Mouse (Mus musculus) kidney, adult 9 months (tissue): Measurements from ENCODE around the gene Inpp5k.
"Not testable (repeated sequence)": the region's sequence is repeated elsewhere in the genome, so short reads cannot be mapped to it uniquely, and the experiment has no call there.

Experiments used
- DNase-seq: peaks from one replicate; pipeline ENCODE4 v3.0.0; 2022

Gene Inpp5k

DNA sequence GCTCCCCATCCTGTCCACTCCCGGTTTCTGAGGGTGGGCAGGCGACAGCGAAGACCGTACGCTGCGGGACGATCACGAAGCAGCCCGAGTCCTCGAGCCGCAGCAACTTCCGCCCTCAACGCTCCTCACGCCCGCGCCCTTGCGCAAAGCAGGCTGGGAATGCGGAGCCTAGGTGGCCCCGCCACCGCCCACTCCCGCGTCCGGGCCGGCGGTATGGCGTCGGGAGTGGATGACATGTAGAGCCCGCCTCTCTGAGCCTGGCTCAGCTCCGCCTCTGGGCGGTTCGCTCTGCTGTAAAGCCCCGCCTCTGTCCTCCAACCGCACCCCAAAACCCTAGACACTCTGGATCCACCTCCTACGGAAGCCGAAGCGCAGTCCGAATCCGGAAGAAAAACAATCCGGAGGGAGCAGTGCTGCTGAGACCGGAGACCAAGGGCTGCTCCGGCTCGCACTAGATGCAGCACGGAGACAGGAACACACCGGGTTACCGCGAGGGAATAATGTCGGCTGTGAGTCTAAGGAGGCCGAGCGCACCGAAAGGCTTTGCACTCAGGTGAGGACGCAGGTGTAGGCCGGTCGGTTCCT, at the start of gene Inpp5k:
Gene Inpp5k (plus strand): TSS at position 344 of the 585 bp plus-strand sequence.
- peak; percentile 99 for DNase-seq

DNA sequence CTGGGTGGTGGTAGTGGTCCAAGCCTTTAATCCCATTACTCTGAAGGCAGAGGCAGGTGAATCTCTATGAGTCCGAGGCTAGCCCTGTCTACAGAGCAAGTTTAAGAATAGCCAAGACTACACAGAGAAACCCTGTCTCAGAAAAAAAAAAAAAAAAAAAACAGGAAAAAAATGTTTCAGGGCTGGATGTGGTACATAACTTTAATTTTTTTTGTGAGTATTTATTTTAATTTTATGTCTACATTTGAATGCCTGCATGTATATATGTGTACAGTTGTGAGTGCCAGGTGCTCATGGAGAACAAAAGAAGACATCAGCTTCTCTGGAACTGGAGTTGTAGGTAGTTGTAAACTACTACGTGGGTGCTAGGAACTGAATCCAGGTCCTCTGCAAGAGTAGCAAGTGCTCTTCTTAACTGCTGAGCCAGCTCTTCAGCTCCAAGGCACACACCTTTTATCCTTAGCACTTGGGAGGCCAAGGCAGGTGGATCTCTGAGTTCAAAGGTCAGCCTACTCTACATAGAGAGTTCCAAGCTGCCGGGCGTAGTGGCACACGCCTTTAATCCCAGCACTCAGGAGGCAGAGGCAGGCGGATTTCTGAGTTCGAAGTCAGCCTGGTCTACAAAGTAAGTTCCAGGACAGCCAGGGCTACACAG, 49.2 kb upstream of the Inpp5k start:
- DNase-seq: no peak

DNA sequence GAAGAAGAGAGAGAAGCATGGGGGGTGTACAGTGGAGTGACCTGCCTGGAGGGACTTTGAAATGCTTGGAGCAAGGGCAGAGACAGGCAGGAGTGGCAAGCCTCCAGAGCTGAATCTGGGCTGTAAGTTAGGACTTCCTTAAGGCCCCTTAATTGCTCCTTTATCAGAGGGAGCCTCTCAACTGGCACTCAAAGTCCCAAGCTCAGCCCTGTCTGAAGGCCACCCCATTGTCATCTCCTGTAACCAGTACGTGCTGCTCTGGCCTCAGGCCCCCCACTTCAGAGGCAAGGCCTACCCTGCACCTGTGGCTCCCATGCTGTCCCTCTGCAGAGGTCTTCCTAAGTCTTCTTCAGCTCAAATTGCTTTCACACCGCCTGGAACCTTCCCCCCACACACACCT, 47.3 kb upstream of the Inpp5k start:
- DNase-seq: no peak

- no peak for DNase-seq
Observed at GRCm38 (mm10) chr11:75585061-75585460, 45.7 kb upstream of the Inpp5k start.

DNA sequence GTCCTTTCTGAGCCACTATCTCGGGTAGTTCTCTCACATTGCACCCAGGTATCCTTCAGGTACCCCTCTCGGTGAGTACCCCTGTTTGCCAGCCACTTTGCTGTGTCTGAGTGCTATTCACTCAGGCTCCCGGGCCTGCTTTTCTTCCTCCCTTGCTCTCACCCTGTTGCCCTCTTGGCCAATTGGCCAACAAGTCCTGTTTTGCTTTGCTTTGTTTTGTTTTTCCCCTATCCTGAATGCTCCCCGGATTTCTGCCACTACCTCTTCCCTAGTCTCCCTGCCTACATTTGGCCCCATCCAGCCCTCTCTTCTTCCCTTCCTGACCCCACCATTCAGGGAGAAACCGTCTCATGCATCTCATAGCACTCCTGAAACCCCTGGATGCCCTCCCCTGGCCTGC, 44.8 kb upstream of the Inpp5k start:
- no peak for DNase-seq

DNA sequence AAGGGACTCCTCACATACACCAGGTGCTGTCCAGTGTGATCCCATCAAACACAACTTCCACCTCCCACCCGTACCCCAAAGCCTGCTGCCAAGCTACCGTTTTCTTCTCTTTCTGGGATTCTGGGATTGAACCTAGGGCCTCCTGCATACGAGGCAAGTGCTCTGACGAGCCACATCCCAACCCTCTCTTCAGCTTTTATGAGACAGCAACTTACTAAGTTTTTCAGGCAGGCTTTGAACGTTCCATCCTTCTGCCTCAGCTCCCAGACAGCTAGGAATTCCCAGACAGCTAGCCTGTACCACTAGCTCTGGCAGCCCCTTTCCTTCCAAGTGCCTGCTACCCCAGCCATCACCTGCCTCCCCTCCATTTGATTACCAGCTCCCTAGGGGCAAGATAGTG, 43.8 kb upstream of the Inpp5k start:
- no peak for DNase-seq

DNA sequence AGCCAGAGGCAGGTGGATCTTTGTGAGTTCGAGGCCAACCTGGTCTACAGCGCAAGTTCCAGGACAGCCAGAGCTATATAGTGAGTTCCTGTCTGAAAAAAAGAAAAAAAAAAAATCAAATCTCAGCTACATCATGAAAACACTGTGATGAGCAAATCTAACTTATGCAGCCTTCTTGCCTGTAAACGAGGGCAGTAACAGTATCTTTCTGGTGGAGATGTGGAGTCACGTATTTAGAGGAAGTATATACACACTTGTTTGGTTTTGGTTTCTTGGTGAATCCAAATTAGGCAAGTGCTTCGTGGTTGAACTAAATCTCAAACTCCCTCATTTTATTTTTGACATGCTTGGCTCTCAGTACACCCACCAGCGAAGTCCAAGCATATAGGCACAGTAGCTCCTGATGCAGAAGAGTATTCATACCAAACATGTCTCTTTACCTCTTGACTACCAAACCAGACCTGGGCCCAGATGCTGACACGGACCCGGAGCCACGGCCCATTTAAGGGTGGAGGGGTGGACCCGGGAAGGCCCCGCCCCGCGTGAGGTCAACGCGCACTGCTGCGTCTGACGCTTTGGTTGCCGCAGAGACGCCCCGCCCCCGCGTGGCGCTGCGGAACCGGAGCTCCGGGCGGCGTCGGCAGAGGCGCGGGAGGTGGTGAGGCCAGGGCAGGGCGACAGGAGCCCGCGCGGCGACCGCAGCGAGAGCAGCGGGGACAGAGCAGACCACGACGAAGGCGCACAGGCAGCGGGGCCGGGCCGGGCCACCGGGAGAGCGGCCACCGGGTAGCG, 43.1 kb upstream of the Inpp5k start, which contains the start of gene Pitpna:
Gene Pitpna (plus strand): TSS at position 605 of the 792 bp plus-strand sequence.
- DNase-seq: peak; percentile 96

- no peak for DNase-seq
Observed at GRCm38 (mm10) chr11:75588285-75588941, 42.4 kb upstream of the Inpp5k start.

DNA sequence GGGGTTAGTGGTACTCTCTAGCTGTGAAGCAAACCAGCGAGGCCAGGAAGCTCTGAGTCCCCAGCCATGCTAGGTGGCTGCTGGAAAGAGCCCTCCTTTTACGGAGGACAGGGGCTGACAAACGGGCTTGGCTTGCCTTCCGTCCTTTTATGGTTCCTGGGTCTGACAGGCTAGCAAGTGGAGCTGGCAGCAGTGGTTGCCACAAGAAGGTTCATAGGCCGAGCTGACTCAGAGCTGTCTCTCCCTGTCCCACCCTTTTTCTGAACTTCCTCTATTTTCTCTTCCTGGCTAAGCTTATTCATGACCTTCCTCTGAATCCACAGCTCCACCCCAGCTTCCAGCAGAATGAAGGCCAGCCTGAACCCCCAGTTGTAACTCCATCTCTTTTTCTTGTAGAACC, 38.2 kb upstream of the Inpp5k start:
- DNase-seq: no peak

DNA sequence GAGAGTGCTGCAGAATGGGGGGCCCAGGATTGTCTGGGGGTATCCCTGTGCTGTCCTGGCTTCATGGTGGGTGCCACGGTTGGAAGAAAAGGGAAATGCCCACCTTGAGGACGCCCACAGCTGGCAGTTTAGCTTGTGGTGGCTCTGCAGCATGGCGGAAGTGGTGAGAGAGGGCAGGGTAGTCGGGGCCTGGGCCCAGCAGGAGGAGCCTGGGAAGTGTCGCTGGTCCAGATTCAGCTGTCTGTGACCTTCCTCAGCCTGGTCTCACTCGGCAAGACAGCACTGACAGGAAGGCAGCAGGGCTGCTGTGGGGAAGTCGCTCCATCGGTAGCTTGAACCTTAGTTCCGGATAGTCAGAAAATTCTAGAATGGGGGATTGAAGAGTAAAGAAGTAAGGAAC, 36.4 kb upstream of the Inpp5k start:
- no peak for DNase-seq

GRCm38 (mm10) chr11:75595404-75595803, 35.4 kb upstream of the Inpp5k start:
- DNase-seq: peak; percentile 53

- DNase-seq: no peak
Observed at GRCm38 (mm10) chr11:75595816-75596215, 35.0 kb upstream of the Inpp5k start.

GRCm38 (mm10) chr11:75596726-75597255, 34.0 kb upstream of the Inpp5k start:
- DNase-seq: no peak

GRCm38 (mm10) chr11:75598004-75598403, 32.8 kb upstream of the Inpp5k start:
- no peak for DNase-seq

GRCm38 (mm10) chr11:75599802-75600201, 31.0 kb upstream of the Inpp5k start:
- DNase-seq: not testable (repeated sequence)

DNA sequence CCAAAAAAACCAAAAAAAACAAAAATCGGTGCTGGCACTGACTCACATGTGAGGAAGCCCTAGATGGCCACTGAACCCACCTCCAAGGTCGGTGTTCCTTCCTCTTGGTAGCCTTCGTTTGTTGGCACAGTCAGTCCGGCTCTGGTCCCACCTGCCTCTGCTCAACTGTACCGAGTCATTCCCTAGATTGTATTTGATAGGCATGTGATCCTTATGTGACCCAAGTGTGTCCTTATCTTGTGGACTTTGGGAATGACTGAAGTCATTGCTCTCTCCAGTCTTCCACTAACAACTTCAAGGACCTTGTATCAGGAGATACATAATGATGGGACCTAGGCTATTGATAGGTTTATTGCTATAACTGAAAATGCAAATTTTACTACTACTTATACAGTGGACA, 26.0 kb upstream of the Inpp5k start:
- DNase-seq: no peak

- no peak for DNase-seq
Observed at GRCm38 (mm10) chr11:75605318-75605717, 25.5 kb upstream of the Inpp5k start.

- DNase-seq: peak; percentile 71
Observed at GRCm38 (mm10) chr11:75608776-75609175, 22.0 kb upstream of the Inpp5k start.

- no peak for DNase-seq
Observed at GRCm38 (mm10) chr11:75610021-75610420, 20.8 kb upstream of the Inpp5k start.

DNA sequence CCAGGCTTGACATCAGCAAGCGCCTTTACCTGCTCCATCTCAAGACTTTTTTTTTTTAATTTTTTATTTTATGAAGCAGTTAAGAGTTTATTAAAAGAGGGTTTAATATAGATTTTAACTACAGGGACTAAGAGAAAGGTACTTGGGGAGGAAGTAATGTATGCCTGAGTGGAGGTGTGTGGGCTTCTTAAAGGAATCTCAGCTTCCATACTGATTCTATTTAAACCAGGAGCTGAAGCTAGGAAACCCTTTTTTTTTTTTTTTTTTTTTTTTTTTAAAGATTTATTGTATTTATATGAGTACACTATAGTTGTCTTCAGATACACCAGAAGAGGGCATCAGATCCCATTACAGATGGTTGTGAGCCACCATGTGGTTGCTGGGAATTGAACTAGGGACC, 16.0 kb upstream of the Inpp5k start:
- no peak for DNase-seq

- no peak for DNase-seq
Observed at GRCm38 (mm10) chr11:75615556-75615955, 15.2 kb upstream of the Inpp5k start.

DNA sequence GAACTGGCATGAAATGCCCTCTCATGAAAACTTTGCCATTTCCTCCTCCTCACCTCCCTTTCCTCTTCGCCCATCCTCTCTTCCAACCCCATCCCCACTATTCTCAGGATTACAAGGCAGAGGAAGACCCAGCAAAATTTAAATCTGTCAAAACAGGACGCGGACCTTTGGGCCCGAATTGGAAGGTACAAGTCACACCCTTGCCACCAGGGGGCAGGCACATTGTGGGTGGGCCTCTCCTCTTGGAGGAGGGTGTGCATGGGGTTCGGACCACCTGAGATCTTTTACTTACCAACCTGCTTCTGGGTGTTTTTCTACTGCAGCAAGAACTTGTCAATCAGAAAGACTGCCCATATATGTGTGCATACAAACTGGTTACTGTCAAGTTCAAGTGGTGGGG, 11.7 kb upstream of the Inpp5k start:
- DNase-seq: no peak

- DNase-seq: no peak
Observed at GRCm38 (mm10) chr11:75620136-75620780, 10.5 kb upstream of the Inpp5k start.
